Mouse (Mus musculus): ENCODE results near the gene Tmem170.

Gene Tmem170

DNA sequence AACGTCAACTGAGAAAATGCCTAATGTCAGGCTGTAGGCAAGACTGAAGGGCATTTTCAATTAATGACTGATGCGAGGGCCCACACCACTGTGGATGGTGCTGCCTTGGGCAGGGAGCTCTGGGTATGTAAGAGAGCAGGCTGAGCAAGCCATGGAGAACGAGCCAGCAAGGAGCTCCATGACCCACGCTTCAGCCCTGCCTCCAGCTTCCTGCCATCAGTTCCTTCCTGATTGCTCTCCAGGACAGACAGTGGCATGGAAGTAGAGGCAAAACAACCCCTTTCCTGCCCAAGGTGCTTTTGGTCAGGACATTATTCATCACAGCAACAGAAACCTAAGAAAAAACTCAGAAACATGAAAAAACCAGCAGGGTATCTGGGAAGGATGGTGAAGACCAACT, 55.9 kb downstream of the Tmem170 start:
- intact Hi-C loops (cut with DNase I), result no loop called here

DNA sequence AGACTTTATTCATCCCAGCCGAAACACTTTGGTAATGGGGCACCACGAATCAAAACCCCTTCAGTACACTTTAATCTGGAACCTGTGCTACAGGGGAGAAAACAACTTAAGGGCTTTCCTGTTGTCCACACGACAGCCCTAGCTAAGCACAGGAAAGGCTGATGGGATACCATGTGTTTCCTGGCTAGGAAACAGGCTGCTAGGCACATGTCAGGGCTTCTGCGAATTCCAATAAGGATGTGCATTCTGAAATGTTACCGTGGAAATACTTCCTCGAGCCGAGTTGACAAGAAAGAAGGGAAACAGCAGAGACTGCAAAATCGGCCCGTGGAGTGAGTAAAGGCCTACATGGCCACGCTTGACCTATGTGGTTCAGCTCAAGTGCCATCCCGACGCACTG, 56.5 kb downstream of the Tmem170 start:
- intact Hi-C loops (cut with DNase I), result no loop called here

DNA sequence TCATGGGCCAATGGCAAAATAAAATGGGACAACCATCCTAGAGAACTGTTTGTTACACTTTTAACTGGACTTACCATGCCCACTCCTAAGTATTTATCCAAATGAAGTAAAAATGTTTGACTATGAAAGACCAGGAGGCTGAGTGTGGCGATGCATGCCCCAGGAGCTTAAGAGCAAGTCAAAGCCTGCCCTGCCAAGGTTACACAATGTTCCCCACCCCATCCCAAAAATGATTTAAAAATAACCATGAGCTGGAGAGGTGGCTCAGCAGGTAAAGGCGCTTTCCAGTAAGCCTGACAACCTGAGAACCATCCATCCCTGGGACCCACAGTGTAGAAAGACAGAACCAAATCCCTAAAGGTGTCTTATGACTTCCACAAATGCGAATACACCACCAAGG, 58.0 kb downstream of the Tmem170 start:
- intact Hi-C loops (cut with DNase I), result no loop called here

DNA sequence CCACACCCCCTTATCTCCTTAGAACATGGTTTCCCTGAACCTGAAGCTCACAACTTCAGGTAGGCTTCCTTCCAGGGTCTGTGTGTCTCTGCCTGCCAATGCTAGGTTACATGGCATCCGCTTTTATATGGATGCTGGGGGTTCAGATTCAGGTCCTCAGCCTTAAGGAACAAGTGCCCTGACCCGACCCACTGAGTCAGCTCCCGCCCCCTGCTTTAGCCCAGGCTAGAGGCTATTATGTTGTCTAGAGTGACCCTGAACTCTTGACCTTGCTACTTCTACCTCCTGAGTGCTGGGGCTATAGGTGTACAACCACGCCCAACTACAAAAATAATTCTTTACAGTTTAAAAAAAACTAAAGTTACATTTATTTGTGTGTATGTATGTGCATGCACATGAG, 61.5 kb downstream of the Tmem170 start:
- intact Hi-C loops (cut with DNase I), result no loop called here

DNA sequence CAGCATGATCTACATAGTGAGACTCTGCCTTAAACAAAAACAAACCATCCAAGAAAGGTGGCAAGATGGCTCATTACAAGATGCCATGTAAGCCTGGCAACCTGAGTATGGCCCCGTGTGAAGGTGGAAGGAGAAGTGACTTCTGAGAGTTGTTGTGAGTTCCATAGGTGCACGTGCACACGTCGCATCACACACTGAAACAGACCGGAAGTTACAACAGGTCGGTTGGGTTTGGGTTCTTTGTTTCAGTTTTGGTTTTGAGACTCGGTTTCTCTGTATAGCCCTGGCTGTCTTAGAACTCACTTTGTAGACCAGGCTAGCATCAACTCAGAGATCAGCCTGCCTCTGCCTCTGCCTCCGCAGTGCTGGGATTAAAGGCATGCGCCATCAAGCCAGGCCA, 62.7 kb downstream of the Tmem170 start:
- intact Hi-C loops (cut with DNase I), result no loop called here
